Mouse (Mus musculus): ENCODE data around the gene Ky.

- TF ChIP-seq EP300 (IDR thresholded peaks at IDR 0.05; ENCODE audit: low read depth): no peak
- TF ChIP-seq CTCF (IDR thresholded peaks at IDR 0.05; ENCODE audit: low read depth): no peak
Measured at GRCm38 (mm10) chr9:102528106-102528505, 22.6 kb downstream of the Ky start.

All from liver, embryonic 14.5 days (tissue).